Mouse (Mus musculus) lung, adult 2 months (tissue): Measurements from ENCODE around the gene Cnn3. TPM values are rescaled to one million over a fixed set of nuclear protein-coding genes. Genes with fewer than 3 reads are reported as not detected.

Source experiments
- DNase-seq: peaks from one replicate; pipeline ENCODE4 v3.0.0; 2022
- H3K4me1 ChIP-seq: fragments of 200-500 bp; 2 replicates; pipeline ENCODE4 v1.6.1; 2011; ENCODE audit warnings: low read length; ENCODE audit not compliant: control insufficient read depth, insufficient read depth
- H3K4me3 ChIP-seq: fragments of 200-500 bp; replicated peaks from 2 replicates; pipeline ENCODE3; 2011; ENCODE audit warnings: low read depth, mild to moderate bottlenecking, control low read depth, low read length; ENCODE audit errors: extremely low read depth
- CTCF ChIP-seq: fragments of 200-500 bp; IDR thresholded peaks from 2 replicates; pipeline ENCODE4 v1.5.1; 2011; ENCODE audit warnings: mild to moderate bottlenecking, low read length, control low read depth; ENCODE audit not compliant: insufficient read depth
- POLR2A ChIP-seq: fragments of 200-500 bp; IDR thresholded peaks from 2 replicates; pipeline ENCODE4 v1.6.1; 2011; ENCODE audit warnings: low read depth, mild to moderate bottlenecking, control low read depth, low read length, borderline replicate concordance; ENCODE audit errors: extremely low read depth
- WGBS: fragments of 180-500 bp; shearing (Covaris S2); methylation state at CpG from one replicate; pipeline ENCODE4 v1.1.7; 2018; 5-methylcytosine and 5-hydroxymethylcytosine counted together
- polyA plus RNA-seq: library from polyadenylated mRNA; depleted of rRNA; stranded (reverse); fragments of >200 nt; gene quantifications from 2 replicates; pipeline ENCODE4 v1.2.3, GENCODE M21; 2012; rRNA removed

The Cnn3 gene
- 165 and 170 TPM in 2 replicates for polyA plus RNA-seq

DNA sequence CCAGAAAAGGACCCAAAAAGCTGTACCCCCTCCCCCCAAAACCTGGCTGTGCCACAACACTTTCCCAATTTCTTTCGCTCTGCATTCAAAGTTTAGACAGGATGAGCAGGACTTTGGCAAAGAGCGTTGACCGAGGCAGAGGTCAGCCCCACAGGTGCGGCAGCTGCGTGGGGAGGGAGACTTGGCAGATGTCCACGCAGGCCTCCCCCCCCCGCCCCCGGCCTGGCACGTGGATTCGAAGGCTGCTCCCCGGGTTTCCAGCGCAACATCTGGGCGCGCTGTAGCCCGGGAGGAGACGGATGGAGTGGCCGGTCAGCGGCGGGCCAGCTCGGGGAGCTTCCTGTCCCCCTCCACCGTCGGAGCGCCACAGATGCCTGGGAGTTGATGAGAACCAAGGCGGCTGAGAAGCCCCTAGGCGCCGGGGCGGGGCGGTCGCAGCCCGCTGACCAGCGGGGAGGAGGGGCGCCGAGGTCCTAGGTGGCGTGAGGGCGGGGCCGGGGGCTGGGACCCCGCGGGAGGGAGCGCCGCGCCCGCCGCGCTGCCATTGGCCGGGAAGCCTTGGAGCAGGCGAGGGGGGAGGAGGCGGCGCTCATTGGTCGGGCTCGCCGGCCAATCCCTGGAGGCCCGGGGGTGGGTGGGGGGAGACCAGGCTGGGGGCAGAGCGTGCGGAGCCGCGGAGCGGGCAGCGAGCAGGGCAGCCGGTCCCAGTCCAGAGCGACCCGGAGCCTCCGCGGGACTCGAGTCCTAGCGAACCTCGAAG, at the start of gene Cnn3:
Cnn3 (plus strand) TSS at position 637 of the 760 bp plus-strand sequence.
- Histone ChIP-seq H3K4me3 (peak within 1 kb of the TSS; percentile 88), H3K4me1 (peaks cover 4% of the 10 kb centered on the region)
- TF ChIP-seq POLR2A (peak; percentile 93), CTCF (no peak)
- DNase-seq: peak; percentile 81
- WGBS: 1% methylated on average over 62 of the region's 66 CpGs

DNA sequence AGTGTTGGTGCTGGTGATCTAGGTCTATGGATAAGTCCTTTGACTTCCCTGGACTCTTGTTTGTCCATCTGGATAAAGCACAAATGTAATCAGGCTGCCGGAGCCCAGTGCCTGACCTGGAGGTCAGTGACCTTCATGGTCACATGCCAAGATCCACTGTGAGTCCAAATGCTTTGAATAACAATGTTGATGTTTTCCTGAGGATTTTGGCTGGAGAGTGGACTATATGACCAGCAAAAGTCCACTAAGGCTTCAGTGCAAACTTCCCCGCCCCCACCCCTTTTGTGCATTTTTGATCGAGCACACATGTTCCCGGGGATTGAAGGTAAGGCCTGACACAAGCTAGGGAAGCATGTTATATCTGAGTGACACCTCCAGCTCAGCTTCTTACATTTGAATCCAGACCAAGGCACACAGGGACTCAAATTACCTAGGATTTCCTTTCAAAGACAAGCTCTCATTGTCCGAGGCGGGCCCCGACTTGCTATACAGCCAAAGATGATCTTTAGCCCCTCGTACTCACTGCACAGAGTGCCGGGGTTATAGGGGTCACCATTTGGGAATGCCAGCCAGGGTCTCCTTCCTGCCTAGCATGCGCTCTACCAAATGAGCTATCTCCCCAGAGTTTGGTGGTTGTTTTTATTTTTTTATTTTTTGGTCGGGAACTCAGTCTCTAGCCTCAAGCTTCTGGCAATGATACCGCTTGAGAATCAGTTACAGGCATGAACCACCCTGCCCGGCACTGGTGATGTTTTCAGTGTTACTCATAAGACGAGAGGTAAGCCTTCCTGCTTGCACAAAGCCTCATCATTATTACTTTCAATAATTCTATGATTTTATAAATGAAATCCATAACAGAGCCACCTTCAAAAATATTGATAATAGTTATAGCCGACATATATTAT, 47.3 kb upstream of the Cnn3 start:
- Histone ChIP-seq H3K4me3 (no peak overlapping the region), H3K4me1 (no peaks in the 10 kb centered on the region; the same call in 1 of the 2 replicates)
- DNase-seq: no peak
- 65% methylated on average over 15 of the region's 15 CpGs for WGBS
- TF ChIP-seq POLR2A: no peak

DNA sequence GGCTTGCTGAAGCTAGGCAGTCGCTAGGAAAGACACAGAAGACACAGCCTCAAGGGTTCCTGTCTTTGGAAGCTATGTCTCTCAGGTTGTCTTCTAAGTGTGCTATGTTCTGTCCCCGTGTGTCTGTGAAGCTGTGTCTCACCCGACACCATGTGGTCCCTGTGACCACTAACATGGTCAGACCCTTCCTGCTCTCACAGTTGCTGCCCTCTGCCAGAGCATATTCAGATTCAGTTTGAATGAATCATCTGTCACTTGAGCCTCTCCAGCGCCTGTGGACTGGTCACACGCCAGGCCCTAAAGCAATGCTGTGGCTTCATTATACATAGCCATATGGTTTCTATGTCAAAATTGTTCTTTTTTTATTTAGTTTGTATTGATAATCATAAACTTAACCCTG, 46.6 kb upstream of the Cnn3 start:
- TF ChIP-seq POLR2A: no peak
- TF ChIP-seq CTCF: no peak
- WGBS: 81% methylated on average over 5 of the region's 5 CpGs

DNA sequence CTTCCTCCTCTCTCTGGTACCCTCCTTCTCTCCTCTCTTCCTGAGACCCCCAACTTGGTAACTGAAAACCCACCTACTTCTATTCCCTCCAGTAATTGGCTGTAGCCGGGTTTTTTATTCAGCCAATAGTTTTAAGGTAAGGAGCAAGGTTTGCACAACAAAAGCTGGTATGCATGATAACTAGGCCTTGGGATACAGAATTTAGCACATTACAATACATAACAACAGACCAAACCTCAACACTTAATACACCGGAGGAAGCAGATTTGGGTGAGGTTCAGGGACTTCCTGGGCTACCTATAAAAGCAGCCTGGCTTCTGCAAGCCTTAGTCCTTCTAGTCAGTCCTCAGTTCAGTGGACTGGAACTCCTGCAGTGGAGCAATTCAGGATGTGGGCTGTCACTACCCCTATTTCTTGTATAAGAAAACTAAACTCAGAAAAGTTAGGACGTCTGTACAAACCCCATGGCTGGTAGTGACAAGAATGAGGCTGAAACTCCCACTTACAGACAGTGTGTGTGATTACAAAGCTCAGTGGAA, 38.8 kb upstream of the Cnn3 start:
- DNase-seq: no peak
- TF ChIP-seq CTCF (no peak), POLR2A (no peak)
- WGBS: 81% methylated on average over 3 of the region's 3 CpGs
- no peak overlapping the region for H3K4me3 ChIP-seq
- H3K4me1 ChIP-seq: no peaks in the 10 kb centered on the region; the same call in 1 of the 2 replicates

More for the DNA sequence above, 46.6 kb upstream of the Cnn3 start:
- Histone ChIP-seq H3K4me1 (no peaks in the 10 kb centered on the region; the same call in 1 of the 2 replicates), H3K4me3 (no peak overlapping the region)
- DNase-seq: no peak

DNA sequence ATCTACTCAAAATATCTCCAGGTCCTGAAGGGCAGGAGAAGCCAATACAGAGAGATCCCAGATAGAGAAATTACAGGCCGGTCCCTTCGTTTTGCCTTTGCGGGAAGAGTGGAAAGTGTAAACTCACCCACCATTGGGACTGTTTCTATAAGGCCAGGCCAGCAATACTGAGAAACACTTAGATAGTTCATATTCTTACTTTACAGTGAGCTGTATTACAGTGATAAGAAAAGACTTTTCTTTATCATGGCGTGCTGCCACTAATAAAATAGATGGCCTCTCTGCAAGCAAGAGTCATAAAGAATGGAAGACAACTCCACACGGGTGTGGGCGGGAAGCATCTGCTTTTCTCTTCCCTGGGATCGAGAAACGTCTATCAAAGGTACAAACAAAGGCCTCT, 36.9 kb upstream of the Cnn3 start:
- TF ChIP-seq CTCF (no peak), POLR2A (no peak)
- no peaks in the 10 kb centered on the region for H3K4me1 ChIP-seq
- H3K4me3 ChIP-seq: no peak overlapping the region
- 81% methylated on average over 8 of the region's 8 CpGs for WGBS
- DNase-seq: no peak

DNA sequence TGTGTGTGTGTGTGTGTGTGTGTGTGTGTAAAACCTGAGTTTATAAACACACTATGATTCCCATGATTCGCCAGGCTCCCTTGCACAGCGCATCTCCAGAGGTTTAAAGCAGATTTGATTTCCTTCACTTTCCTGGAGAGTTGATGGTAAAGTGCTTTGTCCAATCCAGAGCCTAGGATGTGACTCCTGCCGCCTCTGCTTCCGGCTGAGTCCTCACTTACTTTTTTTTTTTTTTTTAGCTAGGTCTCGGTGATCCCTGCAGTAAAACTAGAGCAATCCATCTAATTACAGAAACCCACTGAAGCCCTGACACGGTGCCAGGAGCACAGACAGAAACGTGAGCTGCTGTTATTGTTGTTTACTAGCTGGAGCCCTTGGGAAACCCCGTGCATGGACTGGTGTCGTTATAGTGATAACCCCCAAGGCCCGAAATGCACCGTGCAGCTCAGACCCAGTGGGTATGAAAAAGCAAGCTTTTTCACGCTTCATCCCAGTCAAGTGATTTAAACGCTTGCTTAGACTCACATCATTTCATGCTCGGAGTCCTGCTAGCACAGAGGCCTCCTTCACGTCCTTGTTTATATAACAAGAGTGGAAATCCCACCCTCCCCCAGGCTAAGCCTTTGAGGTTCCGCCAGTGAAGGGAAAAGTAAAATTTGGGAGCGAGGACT, 36.3 kb upstream of the Cnn3 start:
- Histone ChIP-seq H3K4me1 (no peaks in the 10 kb centered on the region), H3K4me3 (peak overlapping the region; percentile 42)
- WGBS: 29% methylated on average over 17 of the region's 17 CpGs
- TF ChIP-seq POLR2A (no peak), CTCF (no peak)
- DNase-seq: no peak

DNA sequence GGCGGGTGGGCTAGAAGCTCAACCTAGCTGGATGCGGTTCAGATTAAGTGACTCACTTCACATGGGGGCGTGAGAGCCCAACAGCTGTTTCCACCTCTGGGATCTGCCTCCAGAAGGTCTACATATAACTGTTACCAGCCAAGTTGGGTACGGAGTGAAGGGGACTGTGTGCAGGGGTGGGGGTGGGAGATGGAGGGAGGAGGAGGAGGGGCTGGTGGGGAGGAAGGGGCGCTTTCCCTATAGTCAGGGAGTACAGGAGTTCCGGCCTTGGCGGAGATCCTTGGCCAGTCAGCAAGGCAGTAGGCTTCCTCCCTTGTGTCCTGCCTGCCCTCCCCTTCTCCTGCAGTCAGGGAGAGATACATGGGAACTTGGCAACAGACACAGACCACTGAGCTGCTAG, 35.6 kb upstream of the Cnn3 start:
- no peak for DNase-seq
- no peak for TF ChIP-seq POLR2A
- no peak for TF ChIP-seq CTCF
- Histone ChIP-seq H3K4me1 (no peaks in the 10 kb centered on the region), H3K4me3 (no peak overlapping the region)
- WGBS: 39% methylated on average over 7 of the region's 7 CpGs

DNA sequence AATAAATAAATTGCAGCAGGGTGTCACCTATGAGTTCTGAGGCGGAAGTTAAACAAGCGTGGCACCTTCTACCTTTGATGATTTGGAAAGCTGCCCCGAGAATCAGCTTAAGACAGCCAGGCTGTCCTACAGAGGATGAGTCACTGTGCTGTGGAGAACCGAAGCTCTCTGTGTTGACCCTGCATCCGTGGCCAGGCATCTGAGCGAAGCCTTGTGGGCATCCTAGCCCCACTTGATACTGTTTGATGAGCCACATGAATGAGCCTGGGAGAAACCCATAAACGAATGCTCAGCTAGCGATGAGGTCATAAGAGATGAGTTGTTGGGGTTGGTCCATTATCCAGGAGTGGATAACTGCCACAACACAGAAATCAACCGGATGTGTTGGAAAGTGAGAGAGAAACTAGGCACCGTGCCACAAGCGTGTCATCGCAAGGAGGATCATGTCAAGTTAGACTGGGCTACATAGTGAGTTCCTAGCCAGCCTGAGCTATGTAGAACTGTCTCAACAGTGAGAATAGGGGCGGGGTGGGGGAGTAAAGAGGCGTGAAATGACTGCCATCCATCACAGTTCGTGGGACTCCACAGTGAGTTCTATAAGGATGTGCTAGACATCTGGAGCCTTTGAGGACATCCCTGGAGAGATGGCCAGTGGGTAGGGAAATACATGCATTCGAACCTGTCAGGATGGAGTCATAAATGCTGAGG, 30.6 kb upstream of the Cnn3 start:
- no peak for DNase-seq
- 71% methylated on average over 16 of the region's 16 CpGs for WGBS
- H3K4me1 ChIP-seq: no peaks in the 10 kb centered on the region
- H3K4me3 ChIP-seq: no peak overlapping the region
- no peak for TF ChIP-seq POLR2A
- TF ChIP-seq CTCF: no peak

DNA sequence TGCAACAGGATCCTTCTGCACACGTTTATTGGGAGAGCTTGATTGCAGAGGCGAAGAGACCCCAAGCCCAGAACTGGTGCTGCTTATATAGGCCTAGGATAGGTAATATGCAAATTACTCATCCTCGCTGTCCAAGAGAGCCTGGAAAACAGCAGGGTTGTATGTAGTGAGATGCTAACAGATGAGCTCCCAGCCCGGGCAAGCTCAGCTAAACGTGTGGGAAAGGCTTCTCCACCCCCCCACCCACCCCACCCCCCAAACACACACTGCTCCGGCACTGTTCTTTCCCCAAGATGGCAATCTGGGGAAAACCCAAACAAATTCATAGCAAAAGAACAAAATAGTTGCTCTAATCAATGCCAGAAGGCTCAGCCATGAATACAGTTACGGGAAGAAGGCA, 29.7 kb upstream of the Cnn3 start:
- TF ChIP-seq POLR2A (no peak), CTCF (no peak)
- Histone ChIP-seq H3K4me1 (no peaks in the 10 kb centered on the region), H3K4me3 (no peak overlapping the region)
- WGBS: 87% methylated on average over 7 of the region's 7 CpGs
- DNase-seq: no peak
